Mouse (Mus musculus) forebrain, embryonic 11.5 days (tissue): ENCODE results near the gene Mta1. TPM values are rescaled to one million over a fixed set of nuclear protein-coding genes. Genes with fewer than 3 reads are reported as not detected.
A peak's percentile ranks its signal among the peaks of the same experiment; 100 is the strongest.

Source experiments
- ATAC-seq: fragments of 200-750 bp; cut with Nextera tagmentation; replicated peaks from 2 replicates; pipeline ENCODE4 v1.8.0; 2017; ENCODE audit warnings: moderate TSS enrichment; ENCODE audit not compliant: low FRiP score
- DNase-seq: peaks from one replicate; pipeline ENCODE4 v3.0.0-alpha.2; 2017; ENCODE audit warnings: low spot score
- H3K27ac ChIP-seq: fragments of 300-500 bp; sonication (generic); 2 replicates; pipeline ENCODE4 v1.5.1; 2014; ENCODE audit warnings: low read depth, low read length
- H3K27me3 ChIP-seq: fragments of 300-500 bp; sonication (generic); 2 replicates; pipeline ENCODE4 v1.6.1; 2014; ENCODE audit warnings: mild to moderate bottlenecking, low read length, mixed read lengths; ENCODE audit not compliant: control insufficient read depth, insufficient read depth
- H3K36me3 ChIP-seq: fragments of 300-500 bp; sonication (generic); 2 replicates; pipeline ENCODE4 v1.6.1; 2014; ENCODE audit warnings: mild to moderate bottlenecking, low read length, moderate library complexity, mixed read lengths; ENCODE audit not compliant: control insufficient read depth, insufficient read depth
- H3K4me1 ChIP-seq: fragments of 300-500 bp; sonication (generic); replicated peaks from 2 replicates; pipeline ENCODE4 v1.6.1; 2014; ENCODE audit warnings: low read length, mixed read lengths; ENCODE audit not compliant: control insufficient read depth, insufficient read depth
- H3K4me2 ChIP-seq: fragments of 300-500 bp; sonication (generic); 2 replicates; pipeline ENCODE4 v1.6.1; 2014; ENCODE audit warnings: low read depth, mild to moderate bottlenecking, low read length, moderate library complexity, mixed read lengths; ENCODE audit not compliant: severe bottlenecking
- H3K4me3 ChIP-seq: fragments of 300-500 bp; sonication (generic); 2 replicates; pipeline ENCODE4 v1.5.1; 2014; ENCODE audit warnings: low read depth, low read length
- H3K9ac ChIP-seq: fragments of 300-500 bp; sonication (generic); 2 replicates; pipeline ENCODE4 v1.6.1; 2014; ENCODE audit warnings: low read length
- H3K9me3 ChIP-seq: fragments of 300-500 bp; sonication (generic); 2 replicates; pipeline ENCODE4 v1.6.1; 2016; ENCODE audit warnings: low read length, mixed read lengths; ENCODE audit not compliant: control insufficient read depth
- whole genome bisulfite sequencing: fragments of 180-500 bp; shearing (Covaris S2); extraction: QIAGEN DNeasy Blood & Tissue Kit; methylation state at CpG from one replicate; pipeline ENCODE4 v1.1.7; 2014; 5-methylcytosine and 5-hydroxymethylcytosine counted together
- polyA plus RNA-seq: library from polyadenylated mRNA; unstranded; fragments of >200 nt; fragmentation: Nextera tagmentation; extraction: Ambion mirVana; gene quantifications from 2 replicates; pipeline ENCODE4 v1.2.1, GENCODE M21; 2014

The Mta1 gene
- polyA plus RNA-seq, 1 experiment from 2014 or later, result 25.3 TPM

DNA sequence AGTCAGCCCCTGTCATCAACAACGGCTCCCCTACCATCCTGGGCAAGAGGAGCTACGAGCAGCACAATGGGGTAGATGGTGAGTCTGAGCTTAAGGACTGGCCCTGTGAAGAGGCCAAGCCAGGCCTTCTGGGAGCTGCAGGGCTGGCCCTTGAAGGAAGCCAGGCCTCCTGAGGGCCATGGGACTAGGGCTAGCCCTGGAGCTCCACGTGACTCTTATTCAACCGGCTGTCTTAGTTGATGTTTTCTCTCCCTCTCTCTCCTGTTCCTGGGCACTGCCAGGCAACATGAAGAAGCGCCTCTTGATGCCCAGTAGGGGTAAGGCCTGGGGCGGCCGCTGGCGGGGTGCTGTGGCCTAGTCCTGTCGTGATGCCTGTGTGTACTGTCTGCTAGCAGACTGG, 35.2 kb downstream of the Mta1 start:
- no peak overlapping the region for H3K9ac ChIP-seq
- H3K36me3 ChIP-seq, result peaks cover 44% of the 10 kb centered on the region
- H3K4me3 ChIP-seq, result no peak overlapping the region
- H3K4me1 ChIP-seq, result peaks cover under 1% of the 10 kb centered on the region; the same call in 1 of the 2 replicates
- H3K27me3 ChIP-seq, result no peaks in the 10 kb centered on the region
- H3K9me3 ChIP-seq, result no peaks in the 10 kb centered on the region
- 90% methylated on average over 9 of the region's 9 CpGs for WGBS
- ATAC-seq, result no peak
- DNase-seq, result no peak
- H3K27ac ChIP-seq, result no peak overlapping the region
- H3K4me2 ChIP-seq, result no peak overlapping the region

DNA sequence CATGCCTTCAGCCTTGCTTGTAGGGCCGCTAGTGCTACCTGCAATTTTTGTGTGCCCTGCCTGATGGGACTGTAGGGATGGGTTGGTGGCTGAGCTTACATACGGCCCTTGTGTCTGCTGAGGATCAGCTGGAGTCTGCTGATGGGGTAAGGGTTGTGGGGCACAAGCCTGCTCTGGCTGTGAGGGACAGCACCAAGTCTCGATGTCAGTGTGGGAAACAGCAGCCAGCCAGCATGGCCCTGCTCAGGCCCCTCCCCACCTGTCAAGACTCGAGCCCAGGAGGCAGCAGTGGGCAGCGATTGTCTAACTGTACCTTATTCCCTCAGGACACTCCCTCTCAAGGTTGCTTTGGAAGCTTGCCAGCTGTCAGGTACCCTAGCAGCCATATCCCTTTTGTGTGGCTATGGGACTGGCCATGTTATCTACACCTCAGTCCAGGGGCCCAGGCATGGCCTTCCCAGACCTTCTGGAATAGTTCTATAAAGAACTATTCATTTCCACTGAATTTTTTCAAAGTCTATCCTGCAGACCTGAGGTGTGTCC, 35.9 kb downstream of the Mta1 start:
- no peak overlapping the region for H3K4me2 ChIP-seq
- H3K36me3 ChIP-seq, result peaks cover 38% of the 10 kb centered on the region
- H3K27me3 ChIP-seq, result no peaks in the 10 kb centered on the region
- no peak overlapping the region for H3K27ac ChIP-seq
- H3K4me3 ChIP-seq, result no peak overlapping the region
- 92% methylated on average over 5 of the region's 5 CpGs for WGBS
- H3K9ac ChIP-seq, result no peak overlapping the region
- H3K4me1 ChIP-seq, result peaks cover 7% of the 10 kb centered on the region; the same call in 1 of the 2 replicates
- H3K9me3 ChIP-seq, result no peaks in the 10 kb centered on the region
- no peak for ATAC-seq
- no peak for DNase-seq

DNA sequence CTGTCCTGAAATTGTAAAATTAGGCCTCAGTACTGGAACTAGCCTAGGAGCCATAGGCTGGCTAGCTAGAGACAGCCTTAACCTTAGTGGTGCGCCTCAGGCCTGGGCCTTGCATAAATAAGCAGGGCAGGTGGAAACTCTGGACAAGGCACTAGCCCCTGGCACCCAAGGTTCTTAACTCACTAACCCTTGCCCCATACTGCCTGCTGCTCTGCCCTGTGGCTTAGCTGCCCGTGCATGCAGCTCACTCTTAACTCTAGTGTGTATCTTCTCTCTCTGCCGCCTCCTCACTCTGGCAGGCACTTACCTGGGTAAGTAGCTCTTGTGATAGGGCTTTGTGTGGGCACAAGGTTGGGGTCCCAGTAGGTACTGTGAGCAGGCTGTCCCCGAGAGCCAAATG, 36.4 kb downstream of the Mta1 start:
- peaks cover 34% of the 10 kb centered on the region for H3K36me3 ChIP-seq
- no peaks in the 10 kb centered on the region for H3K9me3 ChIP-seq
- H3K27ac ChIP-seq, result no peak overlapping the region
- H3K4me3 ChIP-seq, result no peak overlapping the region
- ATAC-seq, result no peak
- 92% methylated on average over 4 of the region's 4 CpGs for WGBS
- no peaks in the 10 kb centered on the region for H3K27me3 ChIP-seq
- peaks cover 13% of the 10 kb centered on the region for H3K4me1 ChIP-seq
- no peak overlapping the region for H3K9ac ChIP-seq
- H3K4me2 ChIP-seq, result no peak overlapping the region
- no peak for DNase-seq

DNA sequence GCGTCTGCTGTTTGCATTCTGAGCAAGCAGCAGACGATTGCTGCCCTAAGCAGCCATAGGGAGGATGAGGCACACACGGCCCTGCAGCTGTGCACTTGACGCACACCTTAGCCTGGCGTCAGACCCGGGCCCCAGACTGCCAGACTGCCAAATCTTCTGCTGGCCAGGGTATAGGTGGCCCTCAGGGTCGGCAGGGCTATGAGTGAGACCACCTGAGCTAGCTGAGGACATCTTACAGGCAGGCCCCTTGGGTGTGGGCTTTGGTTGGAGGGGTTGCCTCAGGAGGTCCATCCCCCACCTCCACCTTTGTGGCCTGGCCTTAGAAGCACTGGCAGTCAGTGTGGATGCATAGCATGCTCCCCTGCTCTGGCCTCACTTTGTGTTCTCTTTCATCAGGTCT, 37.3 kb downstream of the Mta1 start:
- H3K4me3 ChIP-seq, result no peak overlapping the region
- DNase-seq, result no peak
- no peak overlapping the region for H3K4me2 ChIP-seq
- no peaks in the 10 kb centered on the region for H3K27me3 ChIP-seq
- WGBS, result 91% methylated on average over 7 of the region's 7 CpGs
- ATAC-seq, result no peak
- H3K4me1 ChIP-seq, result peaks cover 16% of the 10 kb centered on the region
- no peak overlapping the region for H3K27ac ChIP-seq
- H3K9ac ChIP-seq, result no peak overlapping the region
- no peaks in the 10 kb centered on the region for H3K9me3 ChIP-seq
- peaks cover 34% of the 10 kb centered on the region for H3K36me3 ChIP-seq

DNA sequence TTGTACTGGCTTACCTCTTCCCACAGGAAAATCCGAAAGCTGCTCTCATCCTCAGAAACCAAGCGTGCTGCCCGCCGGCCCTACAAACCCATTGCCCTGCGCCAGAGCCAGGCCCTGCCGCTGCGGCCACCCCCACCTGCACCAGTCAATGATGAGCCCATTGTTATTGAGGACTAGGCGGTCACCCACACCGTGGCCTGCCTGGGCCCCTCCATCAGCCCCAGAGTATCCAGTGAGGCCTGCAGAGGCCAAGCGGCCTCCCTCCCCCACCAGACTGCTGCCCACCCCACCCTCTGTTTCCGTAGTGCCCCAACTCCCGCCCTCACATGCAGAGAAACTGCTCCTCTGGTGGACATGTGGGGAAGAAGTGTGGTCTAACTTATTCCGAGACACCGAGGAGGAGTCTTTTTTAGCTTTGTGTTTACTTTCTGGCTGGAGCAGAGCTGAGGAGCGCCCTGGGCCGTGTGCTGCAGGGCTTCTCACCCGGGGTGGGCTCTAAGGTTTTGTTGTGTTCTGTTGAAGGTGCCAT, 38.5 kb downstream of the Mta1 start:
- no peak overlapping the region for H3K9ac ChIP-seq
- H3K9me3 ChIP-seq, result no peaks in the 10 kb centered on the region
- no peak overlapping the region for H3K27ac ChIP-seq
- no peaks in the 10 kb centered on the region; the same call in 1 of the 2 replicates for H3K27me3 ChIP-seq
- ATAC-seq (no peak), DNase-seq (no peak)
- H3K36me3 ChIP-seq, result peaks cover 34% of the 10 kb centered on the region
- no peak overlapping the region for H3K4me2 ChIP-seq
- WGBS, result 83% methylated on average over 17 of the region's 17 CpGs
- no peak overlapping the region for H3K4me3 ChIP-seq
- H3K4me1 ChIP-seq, result peaks cover 21% of the 10 kb centered on the region

DNA sequence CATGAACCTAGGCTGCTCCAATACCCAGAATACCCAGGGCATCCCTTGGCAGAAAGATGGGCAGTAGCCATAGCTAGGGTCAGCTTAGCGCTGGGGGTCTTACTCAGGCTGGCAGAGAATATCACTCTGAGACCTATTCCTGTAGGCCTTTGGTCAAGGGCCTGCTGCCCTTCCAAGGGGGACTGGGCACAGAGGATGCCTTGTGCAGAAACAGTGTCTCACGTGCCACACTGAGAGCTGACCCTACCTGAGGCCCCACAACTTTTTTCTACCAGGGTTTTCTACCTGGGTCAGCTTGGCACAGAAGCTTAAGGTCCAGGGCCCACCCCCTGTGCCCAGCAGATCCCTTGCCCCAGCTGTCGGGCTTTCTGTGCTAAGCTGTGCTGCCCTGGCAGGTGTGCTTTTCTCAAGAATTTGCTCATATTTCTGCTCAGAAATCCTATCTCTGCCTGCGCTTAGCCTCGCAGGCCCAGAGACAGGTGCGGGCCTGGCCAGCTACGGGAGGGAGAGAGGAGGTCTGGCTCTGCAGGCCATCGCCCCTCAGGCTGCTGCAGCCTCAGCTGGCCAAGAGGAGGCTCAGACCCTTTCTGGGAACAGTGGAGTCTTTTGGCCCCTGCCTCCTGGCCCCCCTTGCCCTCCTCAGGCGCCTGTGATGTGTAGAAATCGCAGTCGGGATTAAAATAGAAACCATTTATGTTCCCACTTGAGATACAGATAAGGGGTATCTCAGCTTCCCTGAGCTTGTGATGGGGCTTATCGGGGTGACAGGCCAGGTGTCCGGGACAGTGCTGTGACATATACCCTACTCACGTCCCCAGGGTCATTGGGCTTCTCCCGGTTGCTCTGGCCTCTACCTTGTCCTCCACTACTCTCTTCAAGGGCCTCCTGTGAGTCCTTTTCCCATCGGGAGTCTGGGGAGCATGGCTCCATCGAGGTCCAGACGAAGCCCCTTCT, 39.5 kb downstream of the Mta1 start:
- peaks cover 30% of the 10 kb centered on the region for H3K4me1 ChIP-seq
- WGBS, result 89% methylated on average over 18 of the region's 18 CpGs
- no peak overlapping the region for H3K27ac ChIP-seq

DNA sequence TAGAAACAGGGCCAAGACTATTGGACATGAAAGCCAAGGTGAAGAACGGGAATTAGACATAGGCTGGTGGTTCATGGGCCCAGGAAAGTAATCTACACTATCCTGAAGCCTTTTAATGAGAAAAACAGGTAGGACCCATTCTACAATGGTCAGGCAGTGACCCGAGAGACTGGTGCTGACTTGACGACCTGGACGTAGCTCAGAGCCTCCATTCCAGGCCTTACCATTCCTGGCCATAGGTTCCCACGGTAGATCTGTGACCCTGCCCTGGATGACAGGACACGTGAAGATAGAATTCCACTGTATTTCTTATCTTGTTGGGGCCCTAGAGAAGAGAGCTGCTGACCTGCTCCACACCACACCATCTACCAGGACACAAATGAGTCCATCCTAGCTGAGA, 40.2 kb downstream of the Mta1 start:
- H3K9ac ChIP-seq, result no peak overlapping the region; the same call in 1 of the 2 replicates
- H3K9me3 ChIP-seq, result no peaks in the 10 kb centered on the region
- H3K27ac ChIP-seq, result no peak overlapping the region
- no peak overlapping the region for H3K4me2 ChIP-seq
- peaks cover 21% of the 10 kb centered on the region for H3K36me3 ChIP-seq
- H3K4me3 ChIP-seq, result no peak overlapping the region
- peaks cover 34% of the 10 kb centered on the region for H3K4me1 ChIP-seq
- DNase-seq (no peak), ATAC-seq (no peak)
- H3K27me3 ChIP-seq, result no peaks in the 10 kb centered on the region; the same call in none of the 2 replicates
- 83% methylated on average over 6 of the region's 6 CpGs for WGBS

More for the DNA sequence above, 39.5 kb downstream of the Mta1 start:
- no peaks in the 10 kb centered on the region for H3K9me3 ChIP-seq
- H3K4me2 ChIP-seq, result no peak overlapping the region
- ATAC-seq (no peak), DNase-seq (no peak)
- no peak overlapping the region for H3K4me3 ChIP-seq
- H3K9ac ChIP-seq, result no peak overlapping the region
- peaks cover 24% of the 10 kb centered on the region for H3K36me3 ChIP-seq
- H3K27me3 ChIP-seq, result no peaks in the 10 kb centered on the region; the same call in none of the 2 replicates

DNA sequence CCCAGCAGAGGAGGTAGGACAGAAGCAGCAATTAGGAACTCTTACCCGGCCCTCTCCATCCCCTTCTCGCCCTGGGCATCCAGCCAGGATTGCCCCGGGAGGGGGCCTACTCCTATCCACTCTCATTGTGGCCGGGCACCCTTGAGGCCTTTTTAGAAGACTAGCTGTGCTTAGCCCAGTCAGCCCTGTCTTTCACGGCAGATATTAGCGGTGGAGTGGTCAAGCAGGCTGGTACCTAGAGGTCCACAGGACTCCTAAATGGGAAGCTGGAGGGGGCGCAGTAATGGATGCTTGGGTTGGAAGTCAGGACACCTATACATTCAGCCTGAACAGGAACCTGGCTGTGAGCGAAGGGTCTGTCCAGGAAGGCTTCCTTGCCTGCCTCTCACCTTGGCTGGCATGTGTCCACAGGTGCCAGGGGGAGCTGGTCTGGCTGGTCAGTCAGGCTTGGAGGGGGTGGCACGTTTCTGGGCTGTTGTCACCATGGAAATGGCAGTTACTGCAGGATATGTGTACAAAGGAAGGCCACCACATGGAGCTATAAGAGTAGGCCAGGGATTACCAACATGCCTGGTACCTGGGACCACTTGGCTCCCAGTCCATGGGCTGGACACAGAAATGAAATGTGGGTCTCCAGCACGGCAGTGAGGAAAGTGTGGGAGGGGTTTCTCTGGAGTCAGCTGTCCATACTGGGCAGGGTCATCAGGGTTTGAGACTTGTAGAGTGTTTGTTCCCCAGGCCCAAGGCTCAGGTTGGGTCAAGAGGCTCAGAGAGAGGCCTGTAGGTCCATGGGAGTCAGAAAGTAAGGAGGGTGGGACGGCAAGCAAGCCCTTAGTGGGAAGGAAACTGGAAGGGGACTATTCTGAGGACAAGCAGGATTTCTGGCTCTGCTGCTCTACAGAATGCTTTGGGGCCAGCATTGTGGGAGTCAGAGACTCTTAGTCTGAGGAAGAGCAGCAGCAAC, 41.1 kb downstream of the Mta1 start:
- Histone ChIP-seq H3K4me2 (peak overlapping the region; percentile 72), H3K9ac (peak overlapping the region; percentile 66), H3K4me3 (peak overlapping the region; percentile 58), H3K4me1 (peaks cover 34% of the 10 kb centered on the region), H3K36me3 (peaks cover 19% of the 10 kb centered on the region; the same call in 1 of the 2 replicates), H3K9me3 (no peaks in the 10 kb centered on the region), H3K27me3 (no peaks in the 10 kb centered on the region; the same call in none of the 2 replicates), H3K27ac (peak overlapping the region; percentile 86)
- WGBS, result 36% methylated on average over 11 of the region's 11 CpGs
- ATAC-seq (peak; percentile 1; the same call in 1 of the 2 replicates), DNase-seq (peak; percentile 69)
